Mouse (Mus musculus) adrenal gland, adult 8-10 months (tissue): ENCODE measurements around the gene Iqck. TPM values are rescaled to one million over a fixed set of nuclear protein-coding genes. Genes with fewer than 3 reads are reported as not detected.

Source experiments
- DNase-seq: peaks from one replicate; pipeline ENCODE4 v3.0.0; 2022
- total RNA-seq, 4 experiments: library from RNA; stranded (reverse); gene quantifications; 2 replicates each; pipeline ENCODE4 v1.2.4; 2022

The Iqck gene
- total RNA-seq, 4 experiments from 2014 or later = 13.0 to 35.4 (median 24.5) TPM

DNA sequence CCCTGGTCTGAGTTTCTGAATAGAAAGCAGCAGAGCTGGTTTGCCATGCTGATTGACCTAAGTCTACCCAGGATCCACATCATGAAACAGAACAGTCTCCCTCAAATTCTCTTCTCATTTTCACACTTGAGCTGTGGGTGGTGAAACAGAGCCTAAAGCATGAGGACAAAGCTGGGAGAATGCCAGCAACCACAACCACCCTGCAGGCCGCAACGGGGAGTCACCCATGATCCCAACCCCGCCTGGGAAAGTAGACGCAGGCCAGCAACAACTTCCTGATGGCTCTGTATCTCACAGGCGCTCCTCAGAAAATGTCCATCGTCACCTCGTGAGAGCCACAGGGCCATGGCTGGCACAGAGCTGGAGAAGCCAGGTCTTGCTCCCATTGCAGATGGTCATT, 4.0 kb upstream of the Iqck start:
- no peak for DNase-seq

- no peak for DNase-seq
Observed at GRCm38 (mm10) chr7:118852611-118853010, 2.9 kb upstream of the Iqck start.

DNA sequence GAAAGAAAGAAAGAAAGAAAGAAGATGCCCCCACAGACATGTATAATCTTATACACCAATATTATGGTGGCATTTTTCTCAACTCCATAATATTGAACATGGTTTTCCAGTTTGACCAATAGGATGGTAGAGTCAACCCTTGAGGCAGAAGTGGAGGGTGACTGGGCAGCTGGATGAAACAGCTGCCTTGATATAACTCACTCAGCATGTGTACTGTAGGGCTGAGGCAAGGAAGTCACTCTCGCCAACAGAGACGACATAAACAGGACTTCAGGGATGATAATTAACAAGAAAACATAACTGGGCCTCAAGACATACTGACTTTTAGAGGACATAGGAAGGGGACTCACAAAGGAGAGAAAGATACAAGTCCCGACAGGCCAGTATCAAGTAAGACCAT, 946 bp upstream of the Iqck start:
- no peak for DNase-seq

DNA sequence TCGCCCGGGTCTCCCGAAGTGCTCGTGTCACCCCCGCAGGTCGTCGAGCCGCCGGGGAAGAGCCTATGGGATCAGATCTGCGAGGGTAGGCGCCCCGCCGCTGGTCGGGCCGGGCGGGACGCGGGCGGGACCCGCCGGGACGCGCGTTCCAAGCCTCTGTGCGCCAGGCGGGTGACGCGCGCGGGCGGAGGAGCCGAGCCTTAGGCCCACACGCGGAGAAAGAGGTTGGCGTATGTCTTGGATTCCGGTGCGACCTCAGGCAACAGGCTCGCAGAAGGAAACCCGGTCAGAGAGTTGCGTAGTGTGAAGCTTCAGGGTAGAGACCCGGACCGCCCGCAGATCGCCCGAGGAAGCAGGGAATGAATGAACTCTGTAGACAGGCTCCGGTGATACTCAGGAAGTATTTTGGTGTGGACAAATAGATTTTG, 339 bp downstream of the Iqck start, which contains the start of gene Knop1:
Gene Knop1 (minus strand): TSS at position 378 of the 428 bp plus-strand sequence.
- no peak for DNase-seq

- peak; percentile 47 for DNase-seq
Observed at GRCm38 (mm10) chr7:118858640-118859039, 3.1 kb downstream of the Iqck start.

- no peak for DNase-seq
Observed at GRCm38 (mm10) chr7:118865362-118865761, 9.8 kb downstream of the Iqck start.

DNA sequence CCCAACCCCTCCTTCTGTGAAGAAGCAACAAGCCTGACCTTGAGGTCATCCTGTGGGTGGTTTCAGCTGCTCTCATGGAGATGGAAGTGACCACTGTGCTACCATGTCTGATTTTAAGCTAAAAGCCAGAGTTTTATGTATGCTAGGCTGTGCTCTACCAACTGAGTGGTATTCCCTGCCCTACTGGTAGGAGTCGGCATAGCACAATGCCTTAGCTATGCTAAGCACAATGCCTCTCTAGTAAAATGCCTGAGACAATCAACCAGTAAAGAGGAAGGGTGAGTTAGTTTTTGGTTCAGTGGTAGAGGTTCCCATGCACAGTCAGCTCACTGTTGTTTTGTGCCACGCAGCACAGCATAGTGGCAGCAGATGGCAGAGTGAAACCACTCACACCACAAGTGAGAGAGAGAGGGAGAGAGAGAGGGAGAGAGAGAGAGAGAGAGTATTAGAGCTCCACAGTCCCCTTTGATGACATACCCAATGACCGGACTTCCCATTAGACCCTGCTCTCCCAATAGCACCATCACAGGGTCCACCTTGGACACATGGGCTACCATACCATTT, 24.0 kb downstream of the Iqck start:
- DNase-seq = no peak

DNA sequence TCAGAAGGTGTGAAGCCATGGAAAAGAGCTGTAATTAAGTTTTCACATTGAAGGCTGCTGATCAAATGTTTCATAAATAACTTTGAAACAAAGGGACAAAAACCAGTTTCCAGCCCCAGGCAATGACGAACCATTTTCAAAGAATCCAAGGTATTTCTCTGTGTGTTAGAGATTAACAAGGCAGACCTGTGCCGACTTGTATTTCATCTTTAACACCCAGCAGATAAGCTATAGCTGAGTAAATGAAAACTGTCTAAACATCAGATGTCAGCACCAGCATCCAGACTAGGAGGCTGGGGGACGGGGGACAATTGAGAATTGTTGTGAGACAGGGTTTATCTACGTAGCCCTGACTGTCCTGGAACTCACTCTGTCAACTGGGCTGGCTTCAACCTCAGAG, 28.4 kb downstream of the Iqck start:
- no peak for DNase-seq

DNA sequence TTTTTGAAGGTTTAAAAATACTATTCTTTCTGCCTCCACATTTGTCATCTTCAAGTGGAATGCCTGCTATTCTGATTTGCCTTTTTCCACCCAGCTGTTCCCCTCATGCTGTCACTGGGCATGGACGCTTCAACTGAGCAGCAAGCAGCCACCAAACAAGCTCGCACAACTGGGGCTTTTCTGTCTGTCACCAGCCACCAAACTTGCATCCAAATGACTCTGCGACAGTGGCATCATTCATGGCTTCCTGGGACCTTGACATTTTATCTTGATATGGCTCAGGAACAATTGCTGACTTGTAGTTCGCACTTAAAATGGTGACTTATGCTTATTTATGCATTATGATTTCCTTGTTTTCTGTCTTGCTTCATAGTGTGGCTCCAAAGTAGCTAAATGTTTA, 29.4 kb downstream of the Iqck start:
- peak; percentile 30 for DNase-seq

- no peak for DNase-seq
Observed at GRCm38 (mm10) chr7:118887303-118888055, 31.9 kb downstream of the Iqck start.

GRCm38 (mm10) chr7:118889046-118889680, 33.6 kb downstream of the Iqck start:
- no peak for DNase-seq

DNA sequence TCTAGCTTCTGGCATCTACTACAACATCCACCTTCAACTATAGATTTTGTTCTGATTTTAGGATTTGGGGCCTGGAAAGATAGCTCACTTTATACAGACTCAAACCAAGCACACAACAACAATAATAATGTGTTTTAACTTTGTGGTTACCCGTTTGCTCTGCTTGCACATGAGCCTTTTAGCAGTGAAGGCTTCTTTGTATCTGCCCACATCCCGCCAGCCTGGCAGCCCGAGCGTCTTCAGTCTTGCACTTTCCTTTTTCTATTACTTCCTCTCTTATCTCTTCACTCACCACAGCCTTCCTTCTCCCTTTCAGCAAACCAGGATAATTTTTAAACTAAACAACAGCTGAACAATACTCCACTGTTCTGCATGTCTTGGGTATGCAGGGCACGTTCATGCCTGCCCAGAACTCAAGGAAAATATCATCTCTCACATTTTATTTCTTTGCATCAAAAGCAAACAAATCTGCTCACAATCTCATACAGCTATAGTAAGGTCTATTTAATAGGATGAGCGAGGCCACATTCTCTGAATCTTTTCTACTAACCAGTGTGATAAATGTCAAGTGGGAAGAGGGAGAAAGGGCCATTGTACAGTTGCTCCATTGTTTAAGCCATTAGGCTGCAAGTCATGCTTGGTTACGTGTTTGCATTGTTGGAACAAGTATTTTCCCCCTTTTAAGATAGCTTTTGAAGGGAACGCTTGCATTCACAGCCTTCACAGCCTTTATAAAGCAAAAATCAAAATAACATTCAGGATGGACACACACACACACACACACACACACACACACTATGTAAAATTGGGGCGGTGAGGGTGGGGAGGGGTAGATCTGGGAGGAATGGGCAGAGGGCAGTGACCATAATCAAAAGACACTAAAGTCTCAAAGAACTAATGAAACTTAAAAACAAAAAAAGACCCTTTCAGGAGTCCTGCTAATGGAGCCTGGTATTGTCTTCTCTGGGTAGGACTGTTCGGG, 40.2 kb downstream of the Iqck start:
- DNase-seq = no peak

DNA sequence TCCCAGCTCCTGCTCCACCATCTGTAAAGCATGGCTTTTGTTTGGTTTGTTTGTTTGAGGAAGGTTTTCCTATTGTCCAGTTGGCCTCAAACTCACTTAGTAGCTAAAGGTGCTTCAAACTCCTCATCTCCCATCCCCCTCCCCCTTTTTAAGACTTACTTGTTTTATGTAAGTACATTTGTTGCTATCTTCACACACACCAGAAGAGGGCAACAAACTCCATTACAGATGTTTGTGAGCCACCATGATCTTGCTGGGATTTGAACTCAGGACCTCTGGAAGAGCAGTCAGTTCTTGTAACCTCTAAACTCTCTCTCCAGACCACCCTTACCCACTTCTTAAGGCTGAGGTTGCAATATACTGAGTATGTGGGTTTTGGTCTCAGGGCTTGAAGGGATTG, 42.5 kb downstream of the Iqck start:
- DNase-seq = no peak

GRCm38 (mm10) chr7:118900090-118900489, 44.5 kb downstream of the Iqck start:
- no peak for DNase-seq

- DNase-seq = no peak
Observed at GRCm38 (mm10) chr7:118902944-118903343, 47.4 kb downstream of the Iqck start.

DNA sequence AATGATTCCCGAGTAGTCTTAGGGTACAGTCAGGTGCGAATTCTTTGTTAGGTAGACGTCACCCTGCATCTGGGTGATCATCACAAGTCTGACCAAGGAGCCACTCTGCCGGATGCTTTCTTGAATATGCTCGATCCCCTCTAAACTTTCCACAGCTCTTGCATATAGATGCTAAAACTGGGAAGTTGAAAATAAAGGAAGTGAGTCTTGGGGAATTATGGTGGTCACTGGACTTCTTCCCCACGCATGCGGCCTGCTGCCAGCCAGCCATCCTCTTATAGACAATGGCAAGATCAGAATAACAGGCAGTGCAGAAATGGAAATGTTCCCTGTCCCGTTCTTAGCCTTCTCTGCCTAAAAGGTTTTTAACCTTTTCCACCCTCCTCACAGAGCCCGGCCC, 48.3 kb downstream of the Iqck start:
- no peak for DNase-seq

DNA sequence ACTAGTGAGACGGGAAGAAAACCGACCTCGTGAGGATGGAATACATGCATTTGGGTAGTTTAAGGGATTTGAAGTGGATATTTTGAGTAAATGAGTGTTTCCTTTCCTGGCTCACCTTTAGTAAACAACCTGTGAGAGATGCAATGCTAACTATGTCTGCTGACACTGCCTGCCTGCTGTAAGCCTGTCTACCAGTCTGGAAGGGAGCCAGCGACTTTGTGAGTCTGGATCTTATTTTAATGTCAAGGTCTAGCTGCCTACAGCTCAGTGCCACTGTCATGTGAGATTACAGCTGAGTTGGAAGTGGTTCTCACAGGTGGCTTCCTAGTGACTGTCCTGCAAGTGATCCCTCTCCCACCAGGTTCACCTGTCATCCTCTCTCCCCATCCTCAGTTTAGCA, 49.0 kb downstream of the Iqck start:
- DNase-seq = peak; percentile 75

GRCm38 (mm10) chr7:118908961-118909515, 53.5 kb downstream of the Iqck start:
- DNase-seq = no peak

GRCm38 (mm10) chr7:118910464-118910863, 54.9 kb downstream of the Iqck start:
- no peak for DNase-seq

- no peak for DNase-seq
Observed at GRCm38 (mm10) chr7:118911170-118911569, 55.6 kb downstream of the Iqck start.

- no peak for DNase-seq
Observed at GRCm38 (mm10) chr7:118911571-118911970, 56.0 kb downstream of the Iqck start.

GRCm38 (mm10) chr7:118912049-118912490, 56.5 kb downstream of the Iqck start:
- DNase-seq = no peak
